Mouse (Mus musculus) brown adipose tissue, adult 24 weeks (tissue): ENCODE measurements around the gene Nostrin. TPM values are rescaled to one million over a fixed set of nuclear protein-coding genes. Genes with fewer than 3 reads are reported as not detected.
A peak's percentile ranks its signal among the peaks of the same experiment; 100 is the strongest.

Experiments
- H3K27ac ChIP-seq: fragments of 200-500 bp; replicated peaks from 2 replicates; pipeline ENCODE4 v1.5.1; 2012; ENCODE audit warnings: low read depth, mild to moderate bottlenecking, low read length
- H3K4me1 ChIP-seq: fragments of 200-500 bp; 2 replicates; pipeline ENCODE4 v1.6.1; 2012; ENCODE audit warnings: low read length, mixed read lengths; ENCODE audit not compliant: control insufficient read depth, insufficient read depth, insufficient read length
- H3K4me3 ChIP-seq: fragments of 200-500 bp; 2 replicates; pipeline ENCODE4 v1.5.1; 2012; ENCODE audit warnings: low read depth, mild to moderate bottlenecking, low read length, moderate library complexity; ENCODE audit not compliant: insufficient read depth
- polyA plus RNA-seq: library from polyadenylated mRNA; stranded (reverse); fragments of >200 nt; gene quantifications from 2 replicates; pipeline ENCODE4 v1.2.4, GENCODE M21; 2012; ENCODE audit not compliant: missing spikeins, insufficient read depth, insufficient read length

Gene Nostrin
- polyA plus RNA-seq: 3.3 and 3.6 TPM in 2 replicates

- Histone ChIP-seq H3K27ac (peak within 1 kb of the TSS; percentile 39), H3K4me3 (peak within 1 kb of the TSS; percentile 48)
Measured at GRCm38 (mm10) chr2:69135661-69136576, at the start of gene Nostrin. Gene Nostrin (plus strand): TSS chr2:69135800.

GRCm38 (mm10) chr2:69086505-69087260 lies 48.9 kb upstream of the Nostrin start:
- H3K4me3 ChIP-seq: no peak overlapping the region
- H3K4me1 ChIP-seq: no peaks in the 10 kb centered on the region
- H3K27ac ChIP-seq: no peak overlapping the region

More at GRCm38 (mm10) chr2:69135661-69136576, at the start of gene Nostrin:
- H3K4me1 ChIP-seq: peaks cover 4% of the 10 kb centered on the region; the same call in 1 of the 2 replicates

GRCm38 (mm10) chr2:69095836-69096235 lies 39.8 kb upstream of the Nostrin start:
- Histone ChIP-seq H3K4me3 (no peak overlapping the region), H3K27ac (no peak overlapping the region), H3K4me1 (no peaks in the 10 kb centered on the region)

- Histone ChIP-seq H3K27ac (no peak overlapping the region), H3K4me3 (no peak overlapping the region), H3K4me1 (no peaks in the 10 kb centered on the region)
Measured at GRCm38 (mm10) chr2:69096821-69097220, 38.8 kb upstream of the Nostrin start.

- H3K4me3 ChIP-seq: no peak overlapping the region
- no peak overlapping the region for H3K27ac ChIP-seq
- no peaks in the 10 kb centered on the region for H3K4me1 ChIP-seq
Measured at GRCm38 (mm10) chr2:69097526-69097925, 38.1 kb upstream of the Nostrin start.

- Histone ChIP-seq H3K4me1 (no peaks in the 10 kb centered on the region), H3K27ac (no peak overlapping the region), H3K4me3 (no peak overlapping the region)
Measured at GRCm38 (mm10) chr2:69098701-69099100, 36.9 kb upstream of the Nostrin start.

GRCm38 (mm10) chr2:69099147-69099546 lies 36.5 kb upstream of the Nostrin start:
- Histone ChIP-seq H3K27ac (no peak overlapping the region), H3K4me3 (no peak overlapping the region), H3K4me1 (no peaks in the 10 kb centered on the region)

- no peak overlapping the region for H3K4me3 ChIP-seq
- no peaks in the 10 kb centered on the region for H3K4me1 ChIP-seq
- no peak overlapping the region for H3K27ac ChIP-seq
Measured at GRCm38 (mm10) chr2:69100706-69101105, 34.9 kb upstream of the Nostrin start.

GRCm38 (mm10) chr2:69103526-69103925 lies 32.1 kb upstream of the Nostrin start:
- no peak overlapping the region for H3K4me3 ChIP-seq
- no peaks in the 10 kb centered on the region for H3K4me1 ChIP-seq
- no peak overlapping the region for H3K27ac ChIP-seq

GRCm38 (mm10) chr2:69104511-69105145 lies 31.0 kb upstream of the Nostrin start:
- Histone ChIP-seq H3K4me3 (no peak overlapping the region), H3K4me1 (no peaks in the 10 kb centered on the region)

GRCm38 (mm10) chr2:69109246-69109645 lies 26.4 kb upstream of the Nostrin start:
- Histone ChIP-seq H3K27ac (no peak overlapping the region), H3K4me1 (peaks cover 2% of the 10 kb centered on the region; the same call in 1 of the 2 replicates), H3K4me3 (no peak overlapping the region)

More at GRCm38 (mm10) chr2:69104511-69105145, 31.0 kb upstream of the Nostrin start:
- H3K27ac ChIP-seq: no peak overlapping the region

GRCm38 (mm10) chr2:69109710-69110109 lies 25.9 kb upstream of the Nostrin start:
- Histone ChIP-seq H3K4me1 (peaks cover 2% of the 10 kb centered on the region; the same call in 1 of the 2 replicates), H3K27ac (no peak overlapping the region), H3K4me3 (0 out of 2 replicates have a peak overlapping the region, but pooled peaks have one; percentile 3)

- no peak overlapping the region for H3K4me3 ChIP-seq
- peaks cover 2% of the 10 kb centered on the region; the same call in 1 of the 2 replicates for H3K4me1 ChIP-seq
- no peak overlapping the region for H3K27ac ChIP-seq
Measured at GRCm38 (mm10) chr2:69112609-69113008, 23.0 kb upstream of the Nostrin start.

GRCm38 (mm10) chr2:69113829-69114547 lies 21.6 kb upstream of the Nostrin start:
- no peak overlapping the region for H3K4me3 ChIP-seq
- no peak overlapping the region for H3K27ac ChIP-seq
- peaks cover 2% of the 10 kb centered on the region; the same call in 1 of the 2 replicates for H3K4me1 ChIP-seq
